Mouse (Mus musculus) mature B cell (primary cell): ENCODE measurements around the gene Gm47985.

ENCODE experiments used
- in situ Hi-C: fragments of 300-500 bp; cut with MboI; formaldehyde crosslinking; loops from 2 replicates; pipeline ENCODE4 v1.14.3; 2019

Gm47985 gene

GRCm38 (mm10) chr1:151219045-151219444 is 36.7 kb downstream of the Gm47985 start:
- in situ Hi-C loops = no loop called here

DNA sequence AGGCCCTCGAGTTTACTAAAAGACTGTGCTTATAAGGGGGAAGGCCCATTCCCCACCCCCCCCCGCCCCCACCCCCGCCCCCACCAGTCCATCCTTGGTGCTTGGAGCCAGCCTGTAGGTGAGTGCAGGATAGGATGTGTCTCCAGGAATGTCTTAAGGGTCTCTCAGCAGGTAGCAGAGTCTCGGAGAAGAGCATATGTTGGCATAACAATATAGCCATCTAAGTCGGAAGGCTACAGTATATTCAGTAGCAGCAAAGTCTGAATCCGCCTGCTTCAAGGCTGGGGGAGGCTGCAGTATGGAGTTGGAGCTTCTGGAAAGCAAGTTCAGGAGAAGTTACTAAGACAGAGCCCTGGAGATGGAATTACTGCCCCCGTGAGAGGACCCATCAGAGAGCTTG is 37.8 kb downstream of the Gm47985 start:
- in situ Hi-C loops = no loop called here

DNA sequence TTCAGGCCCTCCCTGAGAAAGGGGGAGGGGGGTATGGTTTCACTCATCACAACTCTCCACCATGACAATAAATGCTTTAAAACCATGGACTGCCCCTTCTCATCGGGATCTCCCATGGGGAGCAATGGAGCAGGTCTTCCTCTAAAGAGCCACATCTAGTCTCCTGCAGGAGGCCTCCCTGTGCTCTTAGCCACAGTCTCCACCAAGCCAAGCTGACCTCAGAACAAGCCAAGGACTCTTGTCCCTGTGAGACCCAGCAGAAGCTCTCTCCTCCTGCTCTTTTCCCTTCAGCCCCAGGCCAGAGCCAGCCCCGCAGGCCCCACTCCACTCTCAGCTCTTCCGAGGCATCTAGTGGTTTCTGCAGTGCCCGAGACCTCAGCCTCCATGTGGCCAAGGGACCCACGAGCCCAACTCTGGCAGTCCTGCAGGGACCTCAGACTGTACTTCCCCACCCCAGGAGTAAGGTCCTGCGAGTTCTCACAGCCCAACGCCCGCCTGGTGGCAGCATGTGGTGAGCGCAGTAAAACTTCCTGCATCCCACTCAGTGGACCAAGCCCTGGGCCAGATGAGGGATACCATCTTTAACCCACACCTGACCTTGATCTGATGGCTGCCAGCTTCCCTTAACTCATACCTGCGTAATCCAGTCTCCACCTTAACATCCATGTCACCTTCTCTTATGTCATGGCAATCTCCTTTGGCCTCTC is 40.4 kb downstream of the Gm47985 start:
- in situ Hi-C loops = no loop called here

- in situ Hi-C loops = no loop called here
These were observed 41.0 kb downstream of the Gm47985 start for GRCm38 (mm10) chr1:151223377-151223776.

- in situ Hi-C loops = no loop called here
These were observed 42.2 kb downstream of the Gm47985 start for GRCm38 (mm10) chr1:151224536-151224935.

GRCm38 (mm10) chr1:151227506-151227905 is 45.2 kb downstream of the Gm47985 start:
- in situ Hi-C loops = no loop called here

DNA sequence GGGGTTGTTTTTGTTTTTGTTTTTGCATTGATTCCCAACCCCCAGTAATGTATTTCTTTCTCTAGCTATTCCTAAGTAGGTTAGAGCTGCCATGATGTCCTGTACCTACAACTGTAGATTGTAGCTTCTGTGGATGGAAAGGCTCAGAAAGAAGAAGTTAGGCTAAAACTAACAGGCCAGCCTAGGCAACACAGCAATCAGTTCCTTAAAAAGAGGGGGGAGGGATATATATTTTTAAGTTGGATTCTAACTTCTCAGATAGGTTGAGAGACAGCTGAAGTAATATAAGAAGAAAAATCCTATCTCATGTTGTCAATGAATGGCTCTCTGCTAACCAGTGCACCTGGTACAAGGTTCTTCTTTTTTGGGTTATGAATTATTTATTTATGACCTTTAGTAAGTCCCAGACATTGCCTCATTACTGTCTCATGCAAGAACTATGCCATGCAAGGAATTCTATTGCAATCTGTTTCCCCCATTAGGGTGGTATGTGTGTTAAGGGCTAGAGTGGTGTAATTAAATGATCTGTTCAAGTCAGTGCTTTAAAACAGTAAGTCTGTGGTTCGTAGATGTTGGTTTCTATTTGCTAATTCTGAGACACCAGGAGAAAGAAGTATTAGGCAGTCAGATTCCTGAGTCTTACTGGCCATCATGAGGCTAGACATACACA is 46.1 kb downstream of the Gm47985 start:
- in situ Hi-C loops = no loop called here

DNA sequence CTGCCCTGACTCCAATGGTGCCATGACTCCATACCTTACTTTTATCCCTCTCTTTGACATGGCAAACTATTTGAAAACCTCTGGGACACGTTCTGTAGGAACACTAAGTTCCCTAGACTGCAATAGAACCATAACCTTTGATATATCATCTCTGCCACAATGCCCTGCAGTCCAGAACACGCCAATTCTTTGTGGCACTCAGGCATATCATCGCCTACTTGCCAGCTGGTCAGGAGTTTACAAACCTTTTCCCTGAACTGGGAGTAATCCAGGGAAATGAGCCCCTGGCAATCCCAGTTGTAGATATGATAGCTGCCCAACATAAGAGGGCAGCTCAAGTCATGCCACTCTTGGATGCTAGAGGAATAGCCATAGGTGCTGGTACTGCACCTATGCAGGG is 50.0 kb downstream of the Gm47985 start:
- in situ Hi-C loops = no loop called here

DNA sequence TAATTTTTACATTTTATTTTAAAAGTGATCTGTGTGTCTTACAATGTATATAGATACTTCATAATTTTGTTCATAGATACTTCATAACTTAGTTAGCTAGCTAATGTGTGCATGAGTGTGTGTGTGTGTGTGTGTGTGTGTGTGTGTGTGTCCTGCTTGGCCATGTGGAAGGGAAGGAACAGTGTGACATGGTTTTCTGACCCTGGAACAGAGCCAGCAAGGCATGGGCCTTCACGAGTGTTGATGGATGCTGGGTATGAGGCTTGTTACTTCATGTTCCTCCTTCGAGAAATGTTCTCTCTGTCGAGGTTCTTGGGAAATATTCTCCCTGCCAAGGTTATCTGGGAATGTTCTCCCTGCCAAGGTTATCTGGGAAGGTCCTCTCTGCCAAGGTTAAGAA is 51.4 kb downstream of the Gm47985 start:
- in situ Hi-C loops = no loop called here
